Mouse (Mus musculus): ENCODE data around the gene Syndig1l.

DNA sequence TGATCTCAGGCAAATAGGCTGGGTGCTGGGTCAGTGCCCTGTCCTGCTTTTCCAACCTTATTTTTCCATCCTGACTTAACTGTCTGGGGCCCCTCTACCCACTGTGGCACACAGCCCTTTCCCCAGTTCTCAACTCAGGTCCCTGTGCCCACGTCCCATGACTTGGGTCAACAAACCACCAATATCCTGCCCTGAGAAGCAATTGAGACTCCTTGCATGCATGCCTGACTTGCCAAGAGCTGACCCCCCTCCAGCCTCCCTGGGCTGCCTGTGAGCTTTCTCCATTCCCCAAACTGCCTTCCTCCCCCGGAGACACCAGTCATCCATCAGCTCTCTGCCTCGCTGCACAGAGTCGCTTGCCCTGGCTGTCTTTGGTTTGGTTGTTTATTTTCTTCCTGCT, 28.4 kb upstream of the Syndig1l start:
- TF ChIP-seq CTCF (conservative IDR thresholded peaks at IDR 0.05; ENCODE audit: low read length) (no peak), NANOG (IDR thresholded peaks at IDR 0.05; ENCODE audit: borderline replicate concordance, low read length) (no peak), POU5F1 (IDR thresholded peaks at IDR 0.05; ENCODE audit: borderline replicate concordance, low read length) (no peak)
